Mouse (Mus musculus) cerebellum, adult 2 months (tissue): Measurements from ENCODE around the gene Sash1.

Experiments used
- CTCF ChIP-seq: fragments of 200-500 bp; IDR thresholded peaks from 2 replicates; pipeline ENCODE4 v1.5.1; 2011; ENCODE audit warnings: low read depth, mild to moderate bottlenecking, control low read depth, low read length, moderate library complexity, borderline replicate concordance; ENCODE audit not compliant: insufficient read depth
- POLR2A ChIP-seq: fragments of 200-500 bp; IDR thresholded peaks from 2 replicates; pipeline ENCODE4 v1.6.1; 2011; ENCODE audit warnings: low read length, control low read depth, borderline replicate concordance; ENCODE audit not compliant: insufficient read depth

- TF ChIP-seq CTCF (no peak), POLR2A (no peak)
Observed at GRCm38 (mm10) chr10:8760598-8760997, 125.3 kb downstream of the Sash1 start.
